Mouse (Mus musculus) liver, embryonic 14.5 days (tissue): ENCODE measurements around the gene Tmem132b.

ENCODE experiments used
- CTCF ChIP-seq: IDR thresholded peaks from 2 replicates; pipeline ENCODE4 v1.5.1; 2016; ENCODE audit warnings: antibody characterized with exemption, low read depth, control low read depth
- EP300 ChIP-seq: IDR thresholded peaks from 2 replicates; pipeline ENCODE4 v1.6.1; 2016; ENCODE audit warnings: antibody characterized with exemption, low read depth

GRCm38 (mm10) chr5:125583836-125584235 is 52.3 kb downstream of the Tmem132b start:
- TF ChIP-seq CTCF = no peak
- TF ChIP-seq EP300 = no peak
